Mouse (Mus musculus) lung, adult 2 months (tissue): ENCODE measurements around the gene Hk2.

ENCODE experiments used
- CTCF ChIP-seq: fragments of 200-500 bp; IDR thresholded peaks from 2 replicates; pipeline ENCODE4 v1.5.1; 2011; ENCODE audit warnings: mild to moderate bottlenecking, low read length, control low read depth; ENCODE audit not compliant: insufficient read depth
- POLR2A ChIP-seq: fragments of 200-500 bp; IDR thresholded peaks from 2 replicates; pipeline ENCODE4 v1.6.1; 2011; ENCODE audit warnings: low read depth, mild to moderate bottlenecking, control low read depth, low read length, borderline replicate concordance; ENCODE audit errors: extremely low read depth

DNA sequence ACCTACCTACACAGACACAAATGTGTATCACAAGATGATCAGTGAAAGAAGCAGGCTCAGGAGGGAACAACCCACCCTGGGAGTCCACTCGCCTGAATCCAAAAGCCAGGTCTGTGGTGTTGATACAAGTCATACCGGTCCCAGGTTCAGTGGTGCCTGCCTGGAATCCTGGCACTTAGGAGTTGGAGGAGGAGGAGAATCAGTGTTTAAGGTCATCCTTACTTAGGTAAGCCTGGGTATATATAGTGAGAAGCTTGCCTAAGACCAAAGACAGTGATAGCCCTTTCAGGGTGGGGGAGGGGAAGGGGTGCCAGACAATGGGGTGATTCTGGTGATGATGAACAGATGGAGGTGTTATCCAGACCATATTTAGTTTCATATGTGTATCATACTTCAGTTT is 9.0 kb downstream of the Hk2 start:
- TF ChIP-seq CTCF (no peak), POLR2A (no peak)
